Mouse (Mus musculus) embryo, embryonic 9.5 days (tissue): ENCODE data around the gene Cd81.

Experiments
- DNase-seq: peaks from one replicate; pipeline ENCODE4 v3.0.0-alpha.2; 2017; ENCODE audit errors: extremely low spot score

Cd81 gene

GRCm38 (mm10) chr7:143052626-143053007, at the start of gene Cd81:
TSS of gene Cd81 (plus strand) at chr7:143052739.
- DNase-seq: peak; percentile 90

- DNase-seq: no peak
Measured at GRCm38 (mm10) chr7:143004727-143005343, 47.7 kb upstream of the Cd81 start, which contains the start of gene Tspan32. TSS of gene Tspan32 (plus strand) at chr7:143005046.

- no peak for DNase-seq
Measured at GRCm38 (mm10) chr7:143005344-143006096, 47.0 kb upstream of the Cd81 start.

- DNase-seq: no peak
Measured at GRCm38 (mm10) chr7:143006097-143006755, 46.3 kb upstream of the Cd81 start.

GRCm38 (mm10) chr7:143006756-143007598, 45.6 kb upstream of the Cd81 start:
- no peak for DNase-seq

GRCm38 (mm10) chr7:143007599-143008369, 44.8 kb upstream of the Cd81 start:
- peak; percentile 91 for DNase-seq

- DNase-seq: peak; percentile 38
Measured at GRCm38 (mm10) chr7:143008370-143008926, 44.1 kb upstream of the Cd81 start.

- DNase-seq: peak; percentile 53
Measured at GRCm38 (mm10) chr7:143008996-143009665, 43.4 kb upstream of the Cd81 start.

GRCm38 (mm10) chr7:143009996-143010395, 42.5 kb upstream of the Cd81 start:
- no peak for DNase-seq

- no peak for DNase-seq
Measured at GRCm38 (mm10) chr7:143011226-143011625, 41.3 kb upstream of the Cd81 start.

GRCm38 (mm10) chr7:143012230-143012875, 40.2 kb upstream of the Cd81 start:
- DNase-seq: no peak

- DNase-seq: no peak
Measured at GRCm38 (mm10) chr7:143013420-143014178, 38.9 kb upstream of the Cd81 start.

GRCm38 (mm10) chr7:143014862-143015659, 37.5 kb upstream of the Cd81 start:
- no peak for DNase-seq

- DNase-seq: no peak
Measured at GRCm38 (mm10) chr7:143015755-143016423, 36.6 kb upstream of the Cd81 start.

GRCm38 (mm10) chr7:143016424-143017142, 36.0 kb upstream of the Cd81 start:
- DNase-seq: no peak

GRCm38 (mm10) chr7:143017181-143017580, 35.4 kb upstream of the Cd81 start:
- DNase-seq: no peak

GRCm38 (mm10) chr7:143020040-143020439, 32.5 kb upstream of the Cd81 start:
- no peak for DNase-seq
